Mouse (Mus musculus): ENCODE data around the gene Klf5. TPM values are rescaled to one million over a fixed set of nuclear protein-coding genes. Genes with fewer than 3 reads are reported as not detected.

Klf5 gene
- total RNA-seq, 1 experiment from 2014 or later, result 5.4 TPM

DNA sequence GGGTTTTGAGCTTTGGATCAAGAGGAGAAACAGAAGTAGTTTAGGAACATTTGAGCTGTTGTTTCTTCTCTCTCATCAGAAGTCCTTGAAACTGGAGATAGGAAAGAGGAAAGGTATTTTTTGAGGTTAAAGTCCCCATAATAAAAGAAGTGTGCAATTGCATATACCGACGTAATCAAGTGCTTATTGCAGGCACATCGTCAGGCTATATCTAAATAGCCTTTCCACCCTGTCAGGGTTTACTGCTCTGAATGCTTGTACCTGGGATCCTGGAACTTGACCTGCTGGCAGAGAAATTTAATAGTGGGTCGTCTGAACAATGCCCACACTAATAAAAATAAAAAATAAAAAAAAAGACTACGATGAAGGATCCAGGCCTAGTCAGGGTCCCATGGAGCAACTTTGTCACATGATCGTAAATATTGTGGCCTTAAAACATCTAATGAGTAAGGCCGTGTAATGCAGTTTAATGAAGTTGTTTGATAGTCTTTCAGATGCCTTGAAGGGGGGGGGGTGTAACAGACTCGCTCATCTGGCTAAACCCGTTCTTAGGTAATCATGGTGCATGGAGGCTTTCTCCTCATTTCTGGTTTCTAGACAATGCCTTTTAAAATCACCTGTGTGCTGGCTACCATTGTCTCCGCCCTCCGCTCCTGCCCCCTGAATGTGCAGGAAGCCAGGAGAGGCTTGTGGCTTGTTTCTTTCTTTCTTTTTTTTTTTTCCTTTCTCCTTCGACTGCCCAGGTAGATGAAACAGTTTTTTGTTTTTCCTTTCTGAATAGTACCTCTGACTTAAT lies 6.7 kb downstream of the Klf5 start:
- ATAC-seq (ENCODE audit: extremely low read depth, insufficient number of reproducible peaks, low FRiP score, poor library complexity, severe bottlenecking), result no peak

DNA sequence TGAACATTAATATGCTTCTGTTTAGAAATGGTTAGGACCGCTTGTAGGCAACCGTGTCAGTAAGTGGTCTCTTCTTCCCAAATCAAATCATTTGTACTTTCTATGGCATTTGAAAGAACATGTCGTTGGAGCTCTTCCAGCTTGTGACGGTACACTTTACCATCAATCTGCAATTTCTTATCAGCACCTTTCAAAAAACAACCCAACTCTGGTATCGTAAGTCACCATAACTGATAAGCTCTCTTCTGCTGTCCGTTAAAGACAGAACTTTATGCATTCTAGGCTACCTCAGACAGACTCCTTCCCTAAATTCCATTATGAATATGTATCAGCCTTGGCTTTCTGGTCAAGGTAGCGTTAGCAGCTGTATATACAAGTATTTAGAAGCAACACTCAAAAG lies 7.9 kb downstream of the Klf5 start:
- ATAC-seq (ENCODE audit: extremely low read depth, insufficient number of reproducible peaks, low FRiP score, poor library complexity, severe bottlenecking), result no peak

DNA sequence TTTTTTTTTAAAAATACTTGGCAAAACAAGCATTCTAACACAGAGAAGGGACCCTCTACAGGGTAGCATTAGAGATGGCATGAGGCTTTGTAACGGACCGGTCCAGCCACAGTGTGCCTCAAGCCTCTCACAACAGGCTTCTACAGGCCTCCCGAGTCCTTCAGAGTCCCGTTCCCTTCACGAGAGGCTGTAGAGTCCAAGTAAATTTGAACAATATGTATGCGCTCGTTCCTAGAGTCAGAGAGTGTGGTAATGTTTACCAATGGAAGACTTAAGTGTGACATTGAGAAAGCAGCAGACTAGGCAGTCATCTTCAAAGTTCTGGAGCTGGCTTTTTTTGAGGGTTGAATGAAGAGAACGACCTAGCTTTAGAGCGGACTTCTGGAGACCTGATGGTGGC lies 11.1 kb downstream of the Klf5 start:
- no peak for ATAC-seq (ENCODE audit: extremely low read depth, insufficient number of reproducible peaks, low FRiP score, poor library complexity, severe bottlenecking)

DNA sequence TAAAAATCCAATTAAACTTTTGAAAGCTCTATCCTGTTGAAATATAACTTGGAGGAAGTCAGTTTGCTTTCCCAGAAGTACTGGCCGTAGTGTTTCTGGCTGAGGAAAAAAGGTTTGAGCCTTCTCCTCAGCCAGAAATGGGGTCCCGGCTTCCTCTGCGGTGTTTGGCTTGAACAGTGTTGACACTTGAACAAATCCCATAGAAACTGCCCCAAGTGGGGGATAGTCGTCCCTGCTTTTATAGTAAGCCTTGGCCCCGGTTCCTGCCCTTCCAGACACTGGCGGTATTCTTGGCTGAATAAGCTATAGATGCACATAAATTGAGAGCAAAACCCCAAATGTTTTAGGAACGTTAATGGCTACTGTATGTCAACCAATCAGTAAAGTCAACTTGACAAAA lies 11.9 kb downstream of the Klf5 start:
- no peak for ATAC-seq (ENCODE audit: extremely low read depth, insufficient number of reproducible peaks, low FRiP score, poor library complexity, severe bottlenecking)

DNA sequence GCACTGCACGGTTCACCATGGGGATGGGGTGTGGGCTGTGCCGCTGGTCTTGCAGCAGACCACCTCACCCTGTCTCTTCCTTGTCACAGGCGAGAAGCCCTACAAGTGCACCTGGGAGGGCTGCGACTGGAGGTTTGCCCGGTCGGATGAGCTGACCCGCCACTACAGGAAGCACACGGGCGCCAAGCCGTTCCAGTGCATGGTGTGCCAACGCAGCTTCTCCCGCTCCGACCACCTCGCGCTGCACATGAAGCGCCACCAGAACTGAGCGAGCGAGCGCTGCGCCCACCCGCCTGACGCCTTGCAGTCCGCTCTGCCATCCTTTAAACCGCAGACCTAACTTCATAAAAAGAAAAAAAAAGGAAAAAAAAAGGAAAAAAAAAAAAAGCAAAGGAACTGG lies 14.6 kb downstream of the Klf5 start:
- no peak for ATAC-seq (ENCODE audit: extremely low read depth, insufficient number of reproducible peaks, low FRiP score, poor library complexity, severe bottlenecking)

DNA sequence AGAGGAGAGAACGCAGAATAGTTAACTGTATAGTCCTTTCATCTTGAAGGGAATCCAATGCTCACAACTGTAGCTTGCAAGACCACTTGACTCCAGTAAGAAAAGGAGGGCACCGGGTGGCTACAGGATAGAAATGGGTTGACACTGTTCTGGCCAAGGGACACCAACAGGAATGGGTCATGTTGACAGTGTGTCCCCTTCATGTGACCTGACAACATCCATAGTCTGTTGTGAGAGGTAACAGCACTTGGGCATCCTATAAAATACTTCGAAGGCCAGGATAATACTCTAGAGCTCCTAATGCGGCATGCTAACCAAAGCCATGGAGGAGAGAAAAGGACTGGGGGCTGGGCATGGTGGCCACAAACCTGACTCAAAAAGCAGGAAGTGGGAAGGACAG lies 17.8 kb downstream of the Klf5 start:
- ATAC-seq (ENCODE audit: extremely low read depth, insufficient number of reproducible peaks, low FRiP score, poor library complexity, severe bottlenecking), result no peak

DNA sequence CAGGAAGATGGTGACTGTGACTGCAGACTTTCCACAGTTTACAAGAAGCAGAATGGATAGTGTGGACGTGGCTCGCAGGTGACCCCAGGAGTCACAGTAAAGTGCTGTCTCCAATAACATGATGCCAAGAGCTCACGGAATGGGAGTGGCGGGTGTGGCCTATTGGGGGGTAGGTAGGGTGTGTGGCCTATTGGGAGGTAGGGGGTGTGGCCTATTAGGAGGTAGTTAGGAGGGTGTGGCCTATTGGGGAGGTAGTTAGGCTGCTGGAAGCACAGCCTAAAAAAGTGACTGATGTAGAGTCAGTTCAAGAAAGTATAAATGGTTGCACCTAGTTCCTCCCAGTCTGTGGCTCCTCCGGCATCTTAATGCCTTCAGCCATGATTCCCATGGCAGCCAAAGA lies 22.2 kb downstream of the Klf5 start:
- no peak for ATAC-seq (ENCODE audit: extremely low read depth, insufficient number of reproducible peaks, low FRiP score, poor library complexity, severe bottlenecking)

DNA sequence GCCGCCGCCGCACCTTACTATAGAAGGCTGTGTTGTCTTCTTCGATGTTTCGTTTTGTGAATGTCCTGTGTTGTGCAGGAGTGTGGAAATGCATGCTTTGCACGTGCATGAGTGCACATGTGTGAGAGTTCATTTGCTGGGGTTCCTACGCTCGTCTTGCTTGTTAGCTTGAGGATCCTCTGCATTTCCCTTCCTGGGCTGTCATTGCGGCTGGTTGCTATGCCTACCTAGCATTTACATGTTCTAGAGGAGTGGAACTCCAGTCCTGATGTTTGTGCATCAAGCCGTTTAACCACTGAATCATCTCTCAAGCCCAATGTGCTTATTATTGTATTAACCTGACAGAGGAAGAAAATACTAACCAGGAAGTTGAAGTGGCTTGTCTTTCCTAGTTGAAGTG lies 24.9 kb downstream of the Klf5 start:
- ATAC-seq (ENCODE audit: extremely low read depth, insufficient number of reproducible peaks, low FRiP score, poor library complexity, severe bottlenecking), result no peak

DNA sequence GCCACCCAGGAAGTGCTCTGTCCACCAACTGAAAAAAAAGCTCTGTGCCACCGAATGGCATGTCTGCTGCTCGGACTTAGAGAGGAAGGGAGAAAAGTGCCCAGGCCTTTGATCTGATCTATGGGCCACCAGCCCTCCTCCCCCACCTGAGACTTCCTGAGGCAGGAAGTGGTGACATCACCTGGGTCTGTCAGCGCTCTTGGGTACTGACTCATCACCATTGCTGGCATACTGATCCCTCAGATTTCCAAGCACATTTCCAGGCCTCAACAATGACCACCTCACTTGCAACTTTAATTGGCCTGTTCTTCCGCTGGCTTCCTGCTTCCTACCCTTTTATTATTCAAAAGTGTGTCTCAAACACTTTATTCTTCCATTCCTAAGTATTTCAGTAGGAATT lies 26.0 kb downstream of the Klf5 start:
- no peak for ATAC-seq (ENCODE audit: extremely low read depth, insufficient number of reproducible peaks, low FRiP score, poor library complexity, severe bottlenecking)

DNA sequence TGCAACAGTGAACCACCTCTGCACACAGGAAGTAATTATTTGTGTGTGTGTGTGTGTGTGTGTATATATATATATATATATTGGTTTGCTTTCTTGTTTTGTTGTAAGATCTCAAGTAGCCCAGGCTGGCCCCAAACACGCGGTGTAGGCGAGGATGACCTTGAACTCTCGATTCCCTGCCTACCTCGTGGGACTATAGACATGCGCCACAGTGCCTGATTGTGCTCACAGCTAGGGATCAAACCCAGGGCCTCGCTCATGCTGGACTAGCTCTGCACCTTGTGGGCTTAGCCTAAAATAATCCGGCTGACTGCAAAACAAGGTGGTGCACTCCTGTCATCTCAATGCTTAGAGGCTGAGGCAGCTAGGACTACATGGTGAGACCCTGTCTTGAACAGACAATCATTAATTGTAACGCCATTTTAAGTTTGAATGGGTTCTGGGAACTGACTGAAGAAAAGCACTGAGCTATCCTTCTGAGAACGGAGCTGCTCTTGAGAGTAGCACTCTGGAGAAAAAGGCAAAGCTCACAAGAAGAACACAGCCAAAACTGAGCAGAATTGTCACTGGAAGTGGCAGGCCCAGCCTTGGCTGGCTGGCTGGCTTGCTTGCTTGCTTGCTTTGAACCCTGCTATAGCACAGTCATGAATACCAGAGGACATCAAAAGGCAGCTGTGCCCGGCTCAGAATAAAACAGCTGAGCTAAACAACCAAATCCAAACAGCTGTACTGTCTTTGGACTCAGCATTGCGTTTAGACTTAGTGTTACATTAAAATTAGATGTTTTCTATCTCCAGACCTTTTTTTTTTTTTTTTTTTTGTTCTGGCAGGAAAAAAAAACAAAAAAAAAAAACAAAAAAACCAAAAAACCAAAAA lies 27.3 kb downstream of the Klf5 start:
- ATAC-seq (ENCODE audit: extremely low read depth, insufficient number of reproducible peaks, low FRiP score, poor library complexity, severe bottlenecking), result no peak

DNA sequence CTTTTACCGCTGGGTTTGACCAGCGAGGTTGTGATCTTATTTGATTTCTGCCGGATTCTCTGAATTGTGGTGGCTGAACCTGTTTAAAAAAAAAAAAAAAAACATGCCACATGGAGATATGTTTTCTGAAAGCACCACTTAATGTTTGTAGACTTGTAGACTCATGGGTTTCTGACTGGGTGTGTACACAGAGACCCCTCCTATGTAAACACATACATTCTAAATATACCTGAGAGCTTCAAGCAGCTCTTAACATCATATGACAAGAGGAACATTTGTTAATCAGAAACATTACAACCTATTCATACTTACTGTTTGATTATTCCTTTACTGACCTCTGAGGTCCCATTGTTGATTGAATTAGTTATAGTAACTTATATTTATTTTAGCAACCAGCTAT lies 38.1 kb downstream of the Klf5 start:
- no peak for ATAC-seq (ENCODE audit: extremely low read depth, insufficient number of reproducible peaks, low FRiP score, poor library complexity, severe bottlenecking)

DNA sequence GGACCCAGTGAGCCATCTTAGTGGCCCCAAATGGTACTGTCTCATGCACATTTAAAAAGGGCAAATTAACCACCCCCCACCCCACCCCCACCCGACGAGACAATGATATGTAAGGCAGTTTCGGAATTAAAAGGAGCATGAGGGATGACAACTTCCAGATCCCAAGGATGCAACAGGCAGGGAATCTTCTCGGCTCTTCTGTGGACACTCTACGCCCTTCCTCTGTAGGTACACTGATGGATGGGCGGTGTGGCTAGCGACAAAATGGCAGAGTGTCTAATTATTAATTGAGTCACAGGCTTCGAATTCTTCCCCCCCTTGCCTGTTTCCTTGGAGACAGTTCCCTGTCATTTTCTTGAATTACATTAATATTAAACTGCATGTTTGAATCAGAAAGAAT lies 40.5 kb downstream of the Klf5 start:
- ATAC-seq (ENCODE audit: extremely low read depth, insufficient number of reproducible peaks, low FRiP score, poor library complexity, severe bottlenecking), result no peak

DNA sequence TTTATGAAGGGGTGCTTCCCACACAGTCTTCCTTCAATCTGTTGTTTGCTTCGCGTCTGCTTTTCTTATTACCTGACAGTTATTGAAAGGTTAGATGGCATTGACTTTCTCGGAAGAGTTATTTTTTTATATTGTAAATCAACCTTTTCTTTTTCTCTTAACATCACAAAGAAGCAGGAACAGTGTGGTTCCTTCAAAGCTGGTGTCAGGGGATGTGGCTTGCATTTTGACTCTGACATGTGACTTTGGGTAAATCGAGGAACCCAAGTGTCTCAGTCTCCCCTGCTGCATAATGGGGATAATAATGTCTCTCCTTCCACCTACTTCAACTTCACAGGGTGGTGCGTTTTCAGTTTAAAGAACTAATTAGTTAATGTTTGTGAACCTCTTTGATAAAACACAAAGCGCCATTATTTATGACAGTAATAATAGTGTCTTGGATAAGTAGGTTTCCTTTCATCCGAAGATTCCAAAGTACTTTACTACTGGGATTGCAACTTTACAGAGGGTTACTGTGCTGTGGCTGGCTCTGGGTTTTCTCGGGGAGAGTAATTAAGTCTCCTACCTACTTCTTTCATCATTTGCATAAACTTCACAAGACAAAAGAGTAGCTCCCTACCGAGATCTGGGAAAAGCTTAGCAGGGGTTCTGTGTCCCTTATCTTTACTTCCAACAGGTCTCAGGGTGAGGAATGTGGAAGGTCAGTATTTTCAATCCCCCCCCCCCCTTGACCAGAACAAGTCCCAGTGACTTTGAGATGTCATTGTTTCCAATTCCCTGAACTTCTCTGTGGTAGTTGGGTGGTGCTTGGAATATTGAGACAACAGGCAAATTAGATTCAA lies 41.4 kb downstream of the Klf5 start:
- no peak for ATAC-seq (ENCODE audit: extremely low read depth, insufficient number of reproducible peaks, low FRiP score, poor library complexity, severe bottlenecking)

DNA sequence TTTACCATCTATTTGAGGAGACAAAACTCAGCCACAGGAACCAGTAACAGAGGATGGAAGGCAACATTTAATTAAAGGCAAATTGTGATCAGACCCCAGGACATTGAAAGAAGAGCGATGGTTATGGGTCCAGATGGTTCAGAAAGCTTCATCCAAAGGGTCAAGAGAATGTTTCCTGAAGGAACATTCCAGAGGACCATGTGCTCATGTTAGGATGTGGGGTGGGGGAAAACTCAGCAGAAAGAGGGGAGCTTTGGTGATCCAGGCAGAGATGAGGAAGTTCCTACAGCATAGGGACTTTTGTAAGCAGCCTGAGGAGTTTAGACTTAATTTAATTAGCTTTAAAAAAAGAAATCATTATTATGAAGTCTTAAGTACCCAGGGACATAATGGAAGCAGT lies 42.2 kb downstream of the Klf5 start:
- no peak for ATAC-seq (ENCODE audit: extremely low read depth, insufficient number of reproducible peaks, low FRiP score, poor library complexity, severe bottlenecking)

DNA sequence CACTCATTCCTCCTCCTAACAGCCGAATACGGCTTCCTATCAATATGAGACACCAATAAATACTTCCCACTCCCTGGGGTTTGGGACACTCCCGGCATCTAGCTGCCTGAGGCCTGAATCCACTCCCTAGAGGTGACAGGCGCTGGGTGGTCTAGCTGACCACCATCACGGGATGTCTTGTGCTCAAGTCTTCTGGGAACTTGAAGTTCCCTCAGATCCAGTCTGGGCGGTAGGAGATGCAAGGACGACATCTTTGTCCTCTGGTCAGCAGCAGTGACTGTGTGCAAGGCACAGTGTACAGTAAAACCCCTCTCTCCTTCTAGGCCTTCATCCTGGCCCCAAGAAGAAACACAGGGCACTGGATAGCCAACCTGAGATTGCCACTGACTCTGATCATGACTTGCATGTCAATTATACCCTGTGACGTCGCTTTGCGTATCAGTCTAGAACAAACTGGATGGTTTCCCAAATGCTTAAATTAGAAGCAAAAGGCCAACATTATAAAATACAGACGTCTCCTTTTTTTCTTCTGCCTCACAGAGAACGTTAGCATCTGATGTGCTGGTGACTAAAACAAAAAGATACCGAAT lies 49.8 kb downstream of the Klf5 start:
- ATAC-seq (ENCODE audit: extremely low read depth, insufficient number of reproducible peaks, low FRiP score, poor library complexity, severe bottlenecking), result no peak

DNA sequence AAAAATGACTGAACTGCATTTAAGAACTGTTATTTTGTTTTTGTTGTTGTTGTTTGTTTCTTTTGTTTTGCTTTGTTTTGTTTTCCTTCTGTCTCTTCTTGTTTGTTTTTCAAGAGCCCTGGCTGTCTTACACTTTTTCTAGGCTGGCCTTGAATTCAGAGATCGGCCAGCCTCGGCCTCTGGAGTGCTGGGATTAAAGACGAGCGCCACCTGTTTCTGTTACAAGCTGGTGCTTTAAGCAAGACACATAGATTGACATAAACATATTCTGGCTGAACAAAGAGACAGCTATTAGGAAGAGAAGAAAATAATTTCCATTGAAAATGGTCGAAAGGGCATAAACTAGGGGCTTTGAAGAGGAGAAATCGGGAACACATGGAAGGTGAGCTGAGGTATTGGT lies 51.1 kb downstream of the Klf5 start:
- no peak for ATAC-seq (ENCODE audit: extremely low read depth, insufficient number of reproducible peaks, low FRiP score, poor library complexity, severe bottlenecking)

DNA sequence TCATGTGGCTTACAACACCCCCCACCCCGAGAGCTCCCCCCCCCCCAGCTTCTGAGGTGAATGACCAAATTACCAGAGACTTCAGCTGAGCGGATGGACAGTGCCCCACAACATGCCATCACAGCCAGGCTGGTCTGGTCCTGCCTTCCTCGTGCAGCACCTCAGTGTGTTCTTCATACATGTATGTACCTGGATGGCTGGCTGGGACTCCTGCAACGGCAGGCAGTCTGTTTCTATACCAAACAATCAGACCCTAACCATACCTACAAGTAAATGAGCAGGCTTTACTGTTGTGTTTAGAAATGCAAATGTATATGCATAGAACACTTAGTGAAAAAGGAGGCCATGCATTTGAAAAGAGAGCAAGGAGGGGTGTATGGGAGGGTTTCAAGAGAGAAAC lies 54.5 kb downstream of the Klf5 start:
- ATAC-seq (ENCODE audit: extremely low read depth, insufficient number of reproducible peaks, low FRiP score, poor library complexity, severe bottlenecking), result no peak

DNA sequence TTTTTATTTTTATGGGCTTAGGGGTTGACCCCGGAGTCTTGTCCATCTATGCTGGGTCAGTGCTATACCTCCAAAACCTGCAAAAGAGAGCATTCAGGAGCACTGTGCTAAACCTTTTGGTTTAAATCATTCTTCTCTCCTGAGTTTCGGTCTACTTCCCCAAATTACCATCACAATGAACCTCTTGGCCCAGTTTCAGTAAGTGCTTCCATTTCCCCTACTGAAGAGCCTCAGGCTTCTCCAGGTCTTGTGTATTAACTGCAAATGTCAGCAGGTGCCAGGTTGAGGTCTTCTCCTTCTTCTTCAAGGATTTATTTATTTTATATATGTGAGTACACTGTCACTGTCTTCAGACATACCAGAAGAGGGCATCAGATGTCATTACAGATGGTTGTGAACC lies 55.6 kb downstream of the Klf5 start:
- ATAC-seq (ENCODE audit: extremely low read depth, insufficient number of reproducible peaks, low FRiP score, poor library complexity, severe bottlenecking), result no peak
